Mouse (Mus musculus) liver, embryonic 12.5 days (tissue): ENCODE measurements around the gene Slc41a2. TPM values are rescaled to one million over a fixed set of nuclear protein-coding genes. Genes with fewer than 3 reads are reported as not detected.
A peak's percentile ranks its signal among the peaks of the same experiment; 100 is the strongest.

ENCODE experiments used
- ATAC-seq: fragments of 200-750 bp; cut with Nextera tagmentation; 2 replicates; pipeline ENCODE4 v1.8.0; 2017; ENCODE audit warnings: moderate number of reproducible peaks, mild to moderate bottlenecking, moderate library complexity
- H3K27ac ChIP-seq: fragments of 300-500 bp; sonication (generic); 2 replicates; pipeline ENCODE4 v1.5.1; 2016; ENCODE audit warnings: mild to moderate bottlenecking
- H3K27me3 ChIP-seq: fragments of 300-500 bp; sonication (generic); replicated peaks from 2 replicates; pipeline ENCODE4 v1.6.1; 2016; ENCODE audit warnings: mild to moderate bottlenecking, moderate library complexity
- H3K36me3 ChIP-seq: fragments of 300-500 bp; sonication (generic); 2 replicates; pipeline ENCODE4 v1.6.1; 2016; ENCODE audit warnings: mild to moderate bottlenecking, moderate library complexity
- H3K4me1 ChIP-seq: fragments of 300-500 bp; sonication (generic); 2 replicates; pipeline ENCODE4 v1.6.1; 2016
- H3K4me2 ChIP-seq: fragments of 300-500 bp; sonication (generic); 2 replicates; pipeline ENCODE4 v1.6.1; 2016; ENCODE audit warnings: mild to moderate bottlenecking, moderate library complexity
- H3K4me3 ChIP-seq: fragments of 300-500 bp; sonication (generic); 2 replicates; pipeline ENCODE4 v1.5.1; 2016; ENCODE audit warnings: mild to moderate bottlenecking, moderate library complexity
- H3K9ac ChIP-seq: fragments of 300-500 bp; sonication (generic); 2 replicates; pipeline ENCODE4 v1.6.1; 2016; ENCODE audit warnings: mild to moderate bottlenecking, moderate library complexity
- H3K9me3 ChIP-seq: fragments of 300-500 bp; sonication (generic); replicated peaks from 2 replicates; pipeline ENCODE4 v1.6.1; 2016; ENCODE audit warnings: mild to moderate bottlenecking, moderate library complexity
- WGBS: fragments of 180-500 bp; shearing (Covaris S2); methylation state at CpG from one replicate; pipeline ENCODE4 v1.1.7; 2016; ENCODE audit not compliant: insufficient replicate concordance; 5-methylcytosine and 5-hydroxymethylcytosine counted together
- polyA plus RNA-seq: library from polyadenylated mRNA; unstranded; fragments of >200 nt; fragmentation: Nextera tagmentation; extraction: Ambion mirVana; gene quantifications from 2 replicates; pipeline ENCODE4 v1.2.1, GENCODE M21; 2016

Slc41a2 gene
- polyA plus RNA-seq, 1 experiment from 2014 or later = 0.11 TPM

GRCm38 (mm10) chr10:83326648-83327285 is 10.9 kb downstream of the Slc41a2 start:
- no peak overlapping the region for H3K9ac ChIP-seq
- 79% methylated on average over 14 of the region's 14 CpGs for WGBS
- no peak overlapping the region for H3K4me3 ChIP-seq
- H3K27me3 ChIP-seq = peaks cover 3% of the 10 kb centered on the region; the same call in 1 of the 2 replicates
- H3K27ac ChIP-seq = no peak overlapping the region
- H3K36me3 ChIP-seq = no peaks in the 10 kb centered on the region
- no peaks in the 10 kb centered on the region for H3K9me3 ChIP-seq
- ATAC-seq = no peak
- H3K4me2 ChIP-seq = no peak overlapping the region
- H3K4me1 ChIP-seq = no peaks in the 10 kb centered on the region

- Histone ChIP-seq H3K9me3 (no peaks in the 10 kb centered on the region), H3K36me3 (no peaks in the 10 kb centered on the region), H3K4me1 (no peaks in the 10 kb centered on the region), H3K27me3 (peaks cover 3% of the 10 kb centered on the region; the same call in 1 of the 2 replicates), H3K4me2 (no peak overlapping the region), H3K9ac (no peak overlapping the region), H3K27ac (no peak overlapping the region), H3K4me3 (no peak overlapping the region)
- 67% methylated on average over 1 of the region's 1 CpGs for WGBS
- ATAC-seq = no peak
These were observed 11.8 kb downstream of the Slc41a2 start for GRCm38 (mm10) chr10:83325903-83326302.

- ATAC-seq = no peak
- Histone ChIP-seq H3K9ac (no peak overlapping the region), H3K27me3 (peaks cover 3% of the 10 kb centered on the region; the same call in 1 of the 2 replicates), H3K4me3 (no peak overlapping the region), H3K9me3 (no peaks in the 10 kb centered on the region), H3K36me3 (no peaks in the 10 kb centered on the region), H3K27ac (no peak overlapping the region), H3K4me1 (no peaks in the 10 kb centered on the region), H3K4me2 (no peak overlapping the region)
- WGBS = 58% methylated on average over 3 of the region's 3 CpGs
These were observed 12.8 kb downstream of the Slc41a2 start for GRCm38 (mm10) chr10:83324871-83325270.

GRCm38 (mm10) chr10:83322551-83323100 is 15.1 kb downstream of the Slc41a2 start:
- peaks cover 3% of the 10 kb centered on the region; the same call in 1 of the 2 replicates for H3K27me3 ChIP-seq
- H3K9me3 ChIP-seq = no peaks in the 10 kb centered on the region
- WGBS = 26% methylated on average over 7 of the region's 7 CpGs
- H3K27ac ChIP-seq = no peak overlapping the region
- no peak overlapping the region for H3K9ac ChIP-seq
- H3K4me2 ChIP-seq = no peak overlapping the region
- H3K4me1 ChIP-seq = no peaks in the 10 kb centered on the region
- ATAC-seq = no peak
- H3K4me3 ChIP-seq = no peak overlapping the region
- no peaks in the 10 kb centered on the region for H3K36me3 ChIP-seq

GRCm38 (mm10) chr10:83321528-83321927 is 16.2 kb downstream of the Slc41a2 start:
- no peaks in the 10 kb centered on the region for H3K4me1 ChIP-seq
- H3K9me3 ChIP-seq = no peaks in the 10 kb centered on the region
- WGBS = 75% methylated on average over 6 of the region's 6 CpGs
- H3K27ac ChIP-seq = no peak overlapping the region
- H3K4me3 ChIP-seq = no peak overlapping the region
- peaks cover 3% of the 10 kb centered on the region; the same call in 1 of the 2 replicates for H3K27me3 ChIP-seq
- H3K36me3 ChIP-seq = no peaks in the 10 kb centered on the region
- no peak overlapping the region for H3K4me2 ChIP-seq
- H3K9ac ChIP-seq = no peak overlapping the region
- ATAC-seq = no peak

- Histone ChIP-seq H3K36me3 (no peaks in the 10 kb centered on the region), H3K27ac (no peak overlapping the region), H3K27me3 (no peaks in the 10 kb centered on the region; the same call in 1 of the 2 replicates), H3K9me3 (no peaks in the 10 kb centered on the region), H3K4me3 (no peak overlapping the region), H3K4me1 (no peaks in the 10 kb centered on the region), H3K4me2 (no peak overlapping the region), H3K9ac (no peak overlapping the region)
- WGBS = 73% methylated on average over 7 of the region's 7 CpGs
- no peak for ATAC-seq
These were observed 16.8 kb downstream of the Slc41a2 start for GRCm38 (mm10) chr10:83320870-83321269.

- Histone ChIP-seq H3K9me3 (no peaks in the 10 kb centered on the region), H3K27ac (no peak overlapping the region), H3K4me2 (no peak overlapping the region), H3K4me3 (no peak overlapping the region), H3K4me1 (no peaks in the 10 kb centered on the region), H3K9ac (no peak overlapping the region), H3K36me3 (no peaks in the 10 kb centered on the region), H3K27me3 (no peaks in the 10 kb centered on the region; the same call in 1 of the 2 replicates)
- ATAC-seq = no peak
- WGBS = 63% methylated on average over 6 of the region's 6 CpGs
These were observed 17.3 kb downstream of the Slc41a2 start for GRCm38 (mm10) chr10:83320396-83320795.

GRCm38 (mm10) chr10:83313033-83313432 is 24.6 kb downstream of the Slc41a2 start:
- Histone ChIP-seq H3K9me3 (0 out of 2 replicates have a peak, but pooled peaks cover 5% of the 10 kb centered on the region), H3K9ac (no peak overlapping the region), H3K4me2 (no peak overlapping the region), H3K36me3 (no peaks in the 10 kb centered on the region), H3K27ac (no peak overlapping the region), H3K4me1 (peaks cover 15% of the 10 kb centered on the region), H3K27me3 (no peaks in the 10 kb centered on the region; the same call in 1 of the 2 replicates), H3K4me3 (no peak overlapping the region)
- WGBS = 24% methylated on average over 5 of the region's 5 CpGs
- 0 out of 2 replicates have a peak, but pooled peaks have one; percentile 42 for ATAC-seq

GRCm38 (mm10) chr10:83310356-83310755 is 27.3 kb downstream of the Slc41a2 start:
- 75% methylated on average over 7 of the region's 7 CpGs for WGBS
- 0 out of 2 replicates have a peak, but pooled peaks cover 5% of the 10 kb centered on the region for H3K9me3 ChIP-seq

GRCm38 (mm10) chr10:83301687-83302086 is 36.0 kb downstream of the Slc41a2 start:
- H3K4me3 ChIP-seq = no peak overlapping the region
- H3K4me1 ChIP-seq = peaks cover 6% of the 10 kb centered on the region
- 34% methylated on average over 4 of the region's 4 CpGs for WGBS
- H3K27ac ChIP-seq = no peak overlapping the region
- H3K9me3 ChIP-seq = no peaks in the 10 kb centered on the region
- ATAC-seq = no peak
- H3K9ac ChIP-seq = no peak overlapping the region
- no peaks in the 10 kb centered on the region for H3K27me3 ChIP-seq
- no peaks in the 10 kb centered on the region for H3K36me3 ChIP-seq
- H3K4me2 ChIP-seq = no peak overlapping the region

More at GRCm38 (mm10) chr10:83310356-83310755, 27.3 kb downstream of the Slc41a2 start:
- Histone ChIP-seq H3K4me2 (no peak overlapping the region), H3K4me3 (no peak overlapping the region), H3K27ac (no peak overlapping the region), H3K27me3 (no peaks in the 10 kb centered on the region), H3K9ac (no peak overlapping the region), H3K36me3 (no peaks in the 10 kb centered on the region), H3K4me1 (peaks cover 15% of the 10 kb centered on the region)
- no peak for ATAC-seq

GRCm38 (mm10) chr10:83301054-83301453 is 36.6 kb downstream of the Slc41a2 start:
- H3K9ac ChIP-seq = no peak overlapping the region
- H3K9me3 ChIP-seq = no peaks in the 10 kb centered on the region
- no peaks in the 10 kb centered on the region for H3K27me3 ChIP-seq
- H3K36me3 ChIP-seq = no peaks in the 10 kb centered on the region
- H3K4me2 ChIP-seq = no peak overlapping the region
- no peak overlapping the region for H3K27ac ChIP-seq
- WGBS = 63% methylated on average over 3 of the region's 3 CpGs
- H3K4me3 ChIP-seq = no peak overlapping the region
- ATAC-seq = no peak
- peaks cover 11% of the 10 kb centered on the region for H3K4me1 ChIP-seq

- 35% methylated on average over 4 of the region's 4 CpGs for WGBS
- Histone ChIP-seq H3K27me3 (no peaks in the 10 kb centered on the region; the same call in 1 of the 2 replicates), H3K9me3 (no peaks in the 10 kb centered on the region), H3K4me1 (peaks cover 11% of the 10 kb centered on the region), H3K9ac (no peak overlapping the region), H3K4me2 (no peak overlapping the region), H3K4me3 (no peak overlapping the region), H3K27ac (no peak overlapping the region), H3K36me3 (no peaks in the 10 kb centered on the region)
- no peak for ATAC-seq
These were observed 40.7 kb downstream of the Slc41a2 start for GRCm38 (mm10) chr10:83297017-83297416.
